Mouse (Mus musculus) liver, embryonic 14.5 days (tissue): ENCODE data around the gene Lcn6. TPM values are rescaled to one million over a fixed set of nuclear protein-coding genes. Genes with fewer than 3 reads are reported as not detected.

ENCODE experiments used
- ATAC-seq: fragments of 200-750 bp; cut with Nextera tagmentation; 2 replicates; pipeline ENCODE4 v1.8.0; 2017; ENCODE audit warnings: moderate number of reproducible peaks, mild to moderate bottlenecking, moderate library complexity; ENCODE audit not compliant: insufficient read depth
- DNase-seq, 3 experiments: peaks; one replicate each; pipeline ENCODE4 v3.0.0-alpha.2; 2012 to 2013; ENCODE audit warnings: low read depth in 3 of 3, low spot score in 3 of 3
- H3K27ac ChIP-seq: fragments of 300-500 bp; sonication (generic); 2 replicates; pipeline ENCODE4 v1.5.1; 2014; ENCODE audit warnings: moderate library complexity, mild to moderate bottlenecking, control low read depth, inconsistent platforms
- H3K27me3 ChIP-seq: fragments of 300-500 bp; sonication (generic); 2 replicates; pipeline ENCODE4 v1.6.1; 2014; ENCODE audit warnings: mild to moderate bottlenecking, low read length, moderate library complexity; ENCODE audit not compliant: control insufficient read depth, insufficient read depth
- H3K36me3 ChIP-seq: fragments of 300-500 bp; sonication (generic); replicated peaks from 2 replicates; pipeline ENCODE4 v1.6.1; 2014; ENCODE audit warnings: low read depth; ENCODE audit not compliant: control insufficient read depth, insufficient read depth
- H3K4me1 ChIP-seq, 2 experiments: fragments of 200-500 bp in 1 of 2; fragments of 300-500 bp in 1 of 2; sonication (generic) in 1 of 2; replicated peaks; 2 replicates each; pipeline ENCODE4 v1.6.1; 2012 to 2014; ENCODE audit warnings: antibody characterized with exemption in 1 of 2, inconsistent platforms in 1 of 2, low read length in 1 of 2; ENCODE audit not compliant: control insufficient read depth in 2 of 2, insufficient read depth in 2 of 2
- H3K4me2 ChIP-seq: fragments of 300-500 bp; sonication (generic); 2 replicates; pipeline ENCODE4 v1.6.1; 2014; ENCODE audit warnings: low read depth, mild to moderate bottlenecking, control low read depth, moderate library complexity
- H3K4me3 ChIP-seq, 2 experiments: fragments of 200-500 bp in 1 of 2; fragments of 300-500 bp in 1 of 2; sonication (generic) in 1 of 2; 2 replicates each; pipeline ENCODE4 v1.5.1; 2012 to 2014; ENCODE audit warnings: low read depth in 2 of 2, low read length in 2 of 2, mild to moderate bottlenecking in 2 of 2, control low read depth in 1 of 2, inconsistent platforms in 1 of 2, moderate library complexity in 1 of 2; ENCODE audit not compliant: insufficient read depth in 1 of 2
- H3K9ac ChIP-seq: fragments of 300-500 bp; sonication (generic); replicated peaks from 2 replicates; pipeline ENCODE4 v1.6.1; 2014; ENCODE audit warnings: mild to moderate bottlenecking, control low read depth, moderate library complexity
- H3K9me3 ChIP-seq: fragments of 300-500 bp; sonication (generic); 2 replicates; pipeline ENCODE4 v1.6.1; 2016; ENCODE audit warnings: low read length, mixed read lengths; ENCODE audit not compliant: control insufficient read depth
- CTCF ChIP-seq: IDR thresholded peaks from 2 replicates; pipeline ENCODE4 v1.5.1; 2016; ENCODE audit warnings: antibody characterized with exemption, low read depth, control low read depth
- EP300 ChIP-seq: IDR thresholded peaks from 2 replicates; pipeline ENCODE4 v1.6.1; 2016; ENCODE audit warnings: antibody characterized with exemption, low read depth
- polyA plus RNA-seq, 2 experiments: library from polyadenylated mRNA; depleted of rRNA in 1 of 2; stranded (reverse) in 1 of 2; unstranded in 1 of 2; fragments of >200 nt; fragmentation: Nextera tagmentation in 1 of 2; extraction: Ambion mirVana in 1 of 2; gene quantifications; 2 replicates each; pipeline versions ENCODE4 v1.2.1 to v1.2.3; 2012 to 2014

Gene Lcn6
- polyA plus RNA-seq, 2 experiments: not detected

DNA sequence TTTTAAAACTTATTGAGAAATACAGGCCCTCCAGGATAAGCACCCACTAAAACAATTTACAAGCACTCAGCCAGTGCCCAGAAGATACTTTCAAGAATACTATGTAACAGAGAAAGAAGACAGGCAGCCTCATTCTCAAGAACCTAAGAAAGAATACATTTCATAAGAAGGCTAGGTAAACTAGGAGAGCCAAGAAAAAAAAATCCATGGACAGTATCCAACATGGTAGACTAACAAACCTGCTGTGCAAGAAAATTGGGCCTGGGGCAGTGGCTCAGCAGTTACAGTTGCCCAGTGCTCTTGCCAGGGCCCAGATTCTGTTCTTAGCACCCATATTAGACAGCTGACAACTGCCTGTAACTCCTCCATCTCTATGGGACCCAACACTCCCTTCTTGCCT is 40.6 kb downstream of the Lcn6 start:
- Histone ChIP-seq H3K36me3 (no peaks in the 10 kb centered on the region), H3K9ac (no peak overlapping the region), H3K4me2 (no peak overlapping the region), H3K27me3 (no peaks in the 10 kb centered on the region), H3K4me1 (no peaks in the 10 kb centered on the region), H3K9me3 (no peaks in the 10 kb centered on the region), H3K4me3 (no peak overlapping the region), H3K27ac (no peak overlapping the region)
- TF ChIP-seq CTCF (no peak), EP300 (no peak)
- no peak for ATAC-seq
- DNase-seq: no peak

Other genes starting within 250 kb of the Lcn6 start
- gene Abca2, start 248.1 kb upstream of the Lcn6 start, polyA plus RNA-seq (2012; rRNA removed): 2.4 and 2.5 TPM in 2 replicates
- gene Abca2, start 248.1 kb upstream of the Lcn6 start, polyA plus RNA-seq (2014; fragmentation: Nextera tagmentation; extraction: Ambion mirVana): 0.91 and 1.1 TPM in 2 replicates
- 0.08 and 0.32 TPM in 2 replicates for gene Clic3, start 219.9 kb upstream of the Lcn6 start, polyA plus RNA-seq (2012; rRNA removed)
- gene Clic3, start 219.9 kb upstream of the Lcn6 start, polyA plus RNA-seq (2014; fragmentation: Nextera tagmentation; extraction: Ambion mirVana): 0.18 and 0.27 TPM in 2 replicates
- gene Paxx, start 215.7 kb upstream of the Lcn6 start, polyA plus RNA-seq (2012; rRNA removed): 7.9 and 9.2 TPM in 2 replicates
- 6.3 and 7.3 TPM in 2 replicates for gene Paxx, start 215.7 kb upstream of the Lcn6 start, polyA plus RNA-seq (2014; fragmentation: Nextera tagmentation; extraction: Ambion mirVana)
- 0.47 and 0.96 TPM in 2 replicates for gene Ptgds, start 206.7 kb upstream of the Lcn6 start, polyA plus RNA-seq (2012; rRNA removed)
- gene Ptgds, start 206.7 kb upstream of the Lcn6 start, polyA plus RNA-seq (2014; fragmentation: Nextera tagmentation; extraction: Ambion mirVana): 0.17 TPM in 1 of 2 replicates, not detected in the other
- gene Lcn12, start 182.9 kb upstream of the Lcn6 start, polyA plus RNA-seq (2012; rRNA removed): not detected in 2 replicates
- gene Lcn12, start 182.9 kb upstream of the Lcn6 start, polyA plus RNA-seq (2014; fragmentation: Nextera tagmentation; extraction: Ambion mirVana): not detected in 2 replicates
- 6.2 and 8.1 TPM in 2 replicates for gene Fbxw5, start 176.0 kb upstream of the Lcn6 start, polyA plus RNA-seq (2012; rRNA removed)
- 18.3 and 20.4 TPM in 2 replicates for gene Fbxw5, start 176.0 kb upstream of the Lcn6 start, polyA plus RNA-seq (2014; fragmentation: Nextera tagmentation; extraction: Ambion mirVana)
- gene C8g, start 175.1 kb upstream of the Lcn6 start, polyA plus RNA-seq (2012; rRNA removed): 26.7 and 31.2 TPM in 2 replicates
- gene C8g, start 175.1 kb upstream of the Lcn6 start, polyA plus RNA-seq (2014; fragmentation: Nextera tagmentation; extraction: Ambion mirVana): 53.1 and 57.9 TPM in 2 replicates
- gene Traf2, start 129.8 kb upstream of the Lcn6 start, polyA plus RNA-seq (2012; rRNA removed): 5.2 and 5.9 TPM in 2 replicates
- gene Traf2, start 129.8 kb upstream of the Lcn6 start, polyA plus RNA-seq (2014; fragmentation: Nextera tagmentation; extraction: Ambion mirVana): 12.3 and 14.4 TPM in 2 replicates
- 86.5 and 104 TPM in 2 replicates for gene Edf1, start 118.9 kb upstream of the Lcn6 start, polyA plus RNA-seq (2012; rRNA removed)
- 192 and 203 TPM in 2 replicates for gene Edf1, start 118.9 kb upstream of the Lcn6 start, polyA plus RNA-seq (2014; fragmentation: Nextera tagmentation; extraction: Ambion mirVana)
- 1.6 and 9.7 TPM in 2 replicates for gene Mamdc4, start 101.9 kb upstream of the Lcn6 start, polyA plus RNA-seq (2012; rRNA removed)
- 0.18 and 0.25 TPM in 2 replicates for gene Mamdc4, start 101.9 kb upstream of the Lcn6 start, polyA plus RNA-seq (2014; fragmentation: Nextera tagmentation; extraction: Ambion mirVana)
- 29.5 and 31.4 TPM in 2 replicates for gene Phpt1, start 101.6 kb upstream of the Lcn6 start, polyA plus RNA-seq (2012; rRNA removed)
- 44.9 and 46.5 TPM in 2 replicates for gene Phpt1, start 101.6 kb upstream of the Lcn6 start, polyA plus RNA-seq (2014; fragmentation: Nextera tagmentation; extraction: Ambion mirVana)
- 0.07 and 0.11 TPM in 2 replicates for gene Ajm1, start 95.0 kb upstream of the Lcn6 start, polyA plus RNA-seq (2012; rRNA removed)
- not detected in 2 replicates for gene Ajm1, start 95.0 kb upstream of the Lcn6 start, polyA plus RNA-seq (2014; fragmentation: Nextera tagmentation; extraction: Ambion mirVana)
- 19.0 and 21.5 TPM in 2 replicates for gene Rabl6, start 68.3 kb upstream of the Lcn6 start, polyA plus RNA-seq (2012; rRNA removed)
- gene Rabl6, start 68.3 kb upstream of the Lcn6 start, polyA plus RNA-seq (2014; fragmentation: Nextera tagmentation; extraction: Ambion mirVana): 18.6 and 19.7 TPM in 2 replicates
- gene Ccdc183, start 59.1 kb upstream of the Lcn6 start, polyA plus RNA-seq (2012; rRNA removed): not detected in 2 replicates
- gene Ccdc183, start 59.1 kb upstream of the Lcn6 start, polyA plus RNA-seq (2014; fragmentation: Nextera tagmentation; extraction: Ambion mirVana): 0.08 TPM in 1 of 2 replicates, not detected in the other
- gene Tmem141, start 54.8 kb upstream of the Lcn6 start, polyA plus RNA-seq (2012; rRNA removed): 5.9 and 9.8 TPM in 2 replicates
- 9.3 and 9.4 TPM in 2 replicates for gene Tmem141, start 54.8 kb upstream of the Lcn6 start, polyA plus RNA-seq (2014; fragmentation: Nextera tagmentation; extraction: Ambion mirVana)
- 23.4 and 27.6 TPM in 2 replicates for gene Fcna, start 48.8 kb upstream of the Lcn6 start, polyA plus RNA-seq (2012; rRNA removed)
- 41.5 and 47.1 TPM in 2 replicates for gene Fcna, start 48.8 kb upstream of the Lcn6 start, polyA plus RNA-seq (2014; fragmentation: Nextera tagmentation; extraction: Ambion mirVana)
- not detected in 2 replicates for gene Lcn8, start 23.7 kb upstream of the Lcn6 start, polyA plus RNA-seq (2012; rRNA removed)
- not detected in 2 replicates for gene Lcn8, start 23.7 kb upstream of the Lcn6 start, polyA plus RNA-seq (2014; fragmentation: Nextera tagmentation; extraction: Ambion mirVana)
- not detected in 2 replicates for gene Lcn5, start 18.8 kb upstream of the Lcn6 start, polyA plus RNA-seq (2012; rRNA removed)
- not detected in 2 replicates for gene Lcn5, start 18.8 kb upstream of the Lcn6 start, polyA plus RNA-seq (2014; fragmentation: Nextera tagmentation; extraction: Ambion mirVana)
- not detected in 2 replicates for gene Lcn10, start 5.9 kb downstream of the Lcn6 start, polyA plus RNA-seq (2012; rRNA removed)
- not detected in 2 replicates for gene Lcn10, start 5.9 kb downstream of the Lcn6 start, polyA plus RNA-seq (2014; fragmentation: Nextera tagmentation; extraction: Ambion mirVana)
- gene Obp2a, start 23.3 kb downstream of the Lcn6 start, polyA plus RNA-seq (2012; rRNA removed): not detected in 2 replicates
- gene Obp2a, start 23.3 kb downstream of the Lcn6 start, polyA plus RNA-seq (2014; fragmentation: Nextera tagmentation; extraction: Ambion mirVana): not detected in 2 replicates
- gene Bmyc, start 30.0 kb downstream of the Lcn6 start, polyA plus RNA-seq (2012; rRNA removed): 3.9 and 5.9 TPM in 2 replicates
- 7.3 and 7.4 TPM in 2 replicates for gene Bmyc, start 30.0 kb downstream of the Lcn6 start, polyA plus RNA-seq (2014; fragmentation: Nextera tagmentation; extraction: Ambion mirVana)
- gene Obp2b, start 60.2 kb downstream of the Lcn6 start, polyA plus RNA-seq (2012; rRNA removed): not detected in 2 replicates
- gene Obp2b, start 60.2 kb downstream of the Lcn6 start, polyA plus RNA-seq (2014; fragmentation: Nextera tagmentation; extraction: Ambion mirVana): not detected in 2 replicates
- not detected in 2 replicates for gene Lcn3, start 88.8 kb downstream of the Lcn6 start, polyA plus RNA-seq (2012; rRNA removed)
- not detected in 2 replicates for gene Lcn3, start 88.8 kb downstream of the Lcn6 start, polyA plus RNA-seq (2014; fragmentation: Nextera tagmentation; extraction: Ambion mirVana)
- not detected in 2 replicates for gene Lcn11, start 100.2 kb downstream of the Lcn6 start, polyA plus RNA-seq (2012; rRNA removed)
- gene Lcn11, start 100.2 kb downstream of the Lcn6 start, polyA plus RNA-seq (2014; fragmentation: Nextera tagmentation; extraction: Ambion mirVana): not detected in 2 replicates
- not detected in 2 replicates for gene Gm13539, start 105.5 kb downstream of the Lcn6 start, polyA plus RNA-seq (2012; rRNA removed)
- not detected in 2 replicates for gene Gm13539, start 105.5 kb downstream of the Lcn6 start, polyA plus RNA-seq (2014; fragmentation: Nextera tagmentation; extraction: Ambion mirVana)
- gene Glt6d1, start 139.1 kb downstream of the Lcn6 start, polyA plus RNA-seq (2012; rRNA removed): not detected in 2 replicates
- not detected in 2 replicates for gene Glt6d1, start 139.1 kb downstream of the Lcn6 start, polyA plus RNA-seq (2014; fragmentation: Nextera tagmentation; extraction: Ambion mirVana)
- gene Lcn9, start 146.4 kb downstream of the Lcn6 start, polyA plus RNA-seq (2012; rRNA removed): not detected in 2 replicates
- not detected in 2 replicates for gene Lcn9, start 146.4 kb downstream of the Lcn6 start, polyA plus RNA-seq (2014; fragmentation: Nextera tagmentation; extraction: Ambion mirVana)
- not detected in 2 replicates for gene Sohlh1, start 170.5 kb downstream of the Lcn6 start, polyA plus RNA-seq (2012; rRNA removed)
- gene Sohlh1, start 170.5 kb downstream of the Lcn6 start, polyA plus RNA-seq (2014; fragmentation: Nextera tagmentation; extraction: Ambion mirVana): not detected in 2 replicates
- gene Kcnt1, start 186.9 kb downstream of the Lcn6 start, polyA plus RNA-seq (2012; rRNA removed): 0.08 and 0.09 TPM in 2 replicates
- not detected in 2 replicates for gene Kcnt1, start 186.9 kb downstream of the Lcn6 start, polyA plus RNA-seq (2014; fragmentation: Nextera tagmentation; extraction: Ambion mirVana)